Mouse (Mus musculus) liver, embryonic 11.5 days (tissue): ENCODE data around the gene Gm37240. TPM values are rescaled to one million over a fixed set of nuclear protein-coding genes. Genes with fewer than 3 reads are reported as not detected.

Experiments used
- ATAC-seq: fragments of 200-750 bp; cut with Nextera tagmentation; replicated peaks from 2 replicates; pipeline ENCODE4 v1.8.0; 2017; ENCODE audit warnings: moderate number of reproducible peaks, mild to moderate bottlenecking, moderate TSS enrichment, moderate library complexity; ENCODE audit not compliant: low FRiP score
- DNase-seq: peaks from one replicate; pipeline ENCODE4 v3.0.0-alpha.2; 2017; ENCODE audit warnings: low spot score
- H3K27ac ChIP-seq: fragments of 300-500 bp; sonication (generic); 2 replicates; pipeline ENCODE4 v1.5.1; 2014; ENCODE audit warnings: mild to moderate bottlenecking, low read depth, low read length, control low read depth
- H3K27me3 ChIP-seq: fragments of 300-500 bp; sonication (generic); replicated peaks from 2 replicates; pipeline ENCODE4 v1.6.1; 2014; ENCODE audit warnings: low read length, mixed read lengths; ENCODE audit not compliant: control insufficient read depth, insufficient read depth
- H3K36me3 ChIP-seq: fragments of 300-500 bp; sonication (generic); 2 replicates; pipeline ENCODE4 v1.6.1; 2014; ENCODE audit warnings: mild to moderate bottlenecking, low read length, moderate library complexity, mixed read lengths; ENCODE audit not compliant: control insufficient read depth, insufficient read depth
- H3K4me1 ChIP-seq: fragments of 300-500 bp; sonication (generic); replicated peaks from 2 replicates; pipeline ENCODE4 v1.6.1; 2014; ENCODE audit warnings: low read length, mixed read lengths; ENCODE audit not compliant: control insufficient read depth, insufficient read depth
- H3K4me2 ChIP-seq: fragments of 300-500 bp; sonication (generic); 2 replicates; pipeline ENCODE4 v1.6.1; 2014; ENCODE audit warnings: mild to moderate bottlenecking, control low read depth, moderate library complexity
- H3K4me3 ChIP-seq: fragments of 300-500 bp; sonication (generic); 2 replicates; pipeline ENCODE4 v1.5.1; 2014; ENCODE audit warnings: low read depth, low read length, control low read depth
- H3K9ac ChIP-seq: fragments of 300-500 bp; sonication (generic); 2 replicates; pipeline ENCODE4 v1.6.1; 2014; ENCODE audit warnings: low read depth, low read length, control low read depth
- H3K9me3 ChIP-seq: fragments of 300-500 bp; sonication (generic); 2 replicates; pipeline ENCODE4 v1.6.1; 2016; ENCODE audit warnings: low read length, inconsistent platforms, mixed read lengths; ENCODE audit not compliant: control insufficient read depth
- WGBS: fragments of 180-500 bp; shearing (Covaris S2); extraction: QIAGEN DNeasy Blood & Tissue Kit; methylation state at CpG from one replicate; pipeline ENCODE4 v1.1.7; 2014; 5-methylcytosine and 5-hydroxymethylcytosine counted together
- polyA plus RNA-seq: library from polyadenylated mRNA; unstranded; fragments of >200 nt; fragmentation: Nextera tagmentation; extraction: Ambion mirVana; gene quantifications from 2 replicates; pipeline ENCODE4 v1.2.1, GENCODE M21; 2014

The Gm37240 gene
- polyA plus RNA-seq, 1 experiment from 2014 or later, result 1.6 TPM

GRCm38 (mm10) chr3:85385371-85385770, 501.9 kb downstream of the Gm37240 start:
- no peaks in the 10 kb centered on the region for H3K4me1 ChIP-seq
- DNase-seq, result no peak
- no peak overlapping the region for H3K9ac ChIP-seq
- no peak overlapping the region for H3K4me3 ChIP-seq
- no peaks in the 10 kb centered on the region for H3K9me3 ChIP-seq
- H3K36me3 ChIP-seq, result no peaks in the 10 kb centered on the region
- no peak for ATAC-seq
- H3K27me3 ChIP-seq, result no peaks in the 10 kb centered on the region
- no peak overlapping the region for H3K4me2 ChIP-seq
- no peak overlapping the region for H3K27ac ChIP-seq

GRCm38 (mm10) chr3:85383330-85383729, 504.0 kb downstream of the Gm37240 start:
- Histone ChIP-seq H3K27ac (no peak overlapping the region), H3K4me3 (no peak overlapping the region), H3K4me2 (no peak overlapping the region), H3K4me1 (no peaks in the 10 kb centered on the region), H3K36me3 (no peaks in the 10 kb centered on the region), H3K9me3 (no peaks in the 10 kb centered on the region), H3K27me3 (no peaks in the 10 kb centered on the region), H3K9ac (no peak overlapping the region)
- 71% methylated on average over 3 of the region's 3 CpGs for WGBS
- DNase-seq (no peak), ATAC-seq (no peak)

- ATAC-seq (no peak), DNase-seq (no peak)
- H3K27me3 ChIP-seq, result no peaks in the 10 kb centered on the region
- no peak overlapping the region for H3K27ac ChIP-seq
- no peaks in the 10 kb centered on the region for H3K9me3 ChIP-seq
- H3K4me2 ChIP-seq, result no peak overlapping the region
- H3K9ac ChIP-seq, result no peak overlapping the region
- WGBS, result 69% methylated on average over 16 of the region's 16 CpGs
- no peak overlapping the region for H3K4me3 ChIP-seq
- H3K4me1 ChIP-seq, result no peaks in the 10 kb centered on the region
- H3K36me3 ChIP-seq, result no peaks in the 10 kb centered on the region
Measured at GRCm38 (mm10) chr3:85378703-85379395, 508.5 kb downstream of the Gm37240 start.

- H3K4me2 ChIP-seq, result no peak overlapping the region
- 56% methylated on average over 13 of the region's 13 CpGs for WGBS
- DNase-seq (no peak), ATAC-seq (no peak)
- no peak overlapping the region for H3K4me3 ChIP-seq
- H3K27ac ChIP-seq, result no peak overlapping the region
- H3K36me3 ChIP-seq, result no peaks in the 10 kb centered on the region
- no peaks in the 10 kb centered on the region for H3K27me3 ChIP-seq
- no peaks in the 10 kb centered on the region for H3K4me1 ChIP-seq
- no peak overlapping the region for H3K9ac ChIP-seq
- no peaks in the 10 kb centered on the region for H3K9me3 ChIP-seq
Measured at GRCm38 (mm10) chr3:85377946-85378702, 509.2 kb downstream of the Gm37240 start.

- ATAC-seq (no peak), DNase-seq (no peak)
- Histone ChIP-seq H3K4me3 (no peak overlapping the region), H3K4me1 (no peaks in the 10 kb centered on the region), H3K4me2 (no peak overlapping the region), H3K36me3 (no peaks in the 10 kb centered on the region), H3K9ac (no peak overlapping the region), H3K27ac (no peak overlapping the region), H3K9me3 (no peaks in the 10 kb centered on the region), H3K27me3 (no peaks in the 10 kb centered on the region)
- 78% methylated on average over 3 of the region's 3 CpGs for WGBS
Measured at GRCm38 (mm10) chr3:85377505-85377904, 509.8 kb downstream of the Gm37240 start.

- Histone ChIP-seq H3K9ac (no peak overlapping the region), H3K4me3 (no peak overlapping the region), H3K4me2 (no peak overlapping the region), H3K27ac (no peak overlapping the region), H3K4me1 (no peaks in the 10 kb centered on the region), H3K36me3 (no peaks in the 10 kb centered on the region), H3K9me3 (no peaks in the 10 kb centered on the region), H3K27me3 (no peaks in the 10 kb centered on the region)
- DNase-seq, result no peak
- no peak for ATAC-seq
- 77% methylated on average over 2 of the region's 2 CpGs for WGBS
Measured at GRCm38 (mm10) chr3:85376541-85376940, 510.8 kb downstream of the Gm37240 start.

GRCm38 (mm10) chr3:85373039-85373438, 514.3 kb downstream of the Gm37240 start:
- WGBS, result 29% methylated on average over 3 of the region's 3 CpGs
- H3K27ac ChIP-seq, result no peak overlapping the region
- ATAC-seq, result no peak

GRCm38 (mm10) chr3:85369847-85370246, 517.5 kb downstream of the Gm37240 start:
- Histone ChIP-seq H3K27ac (no peak overlapping the region), H3K4me3 (no peak overlapping the region), H3K36me3 (no peaks in the 10 kb centered on the region), H3K27me3 (no peaks in the 10 kb centered on the region), H3K9me3 (no peaks in the 10 kb centered on the region), H3K4me2 (no peak overlapping the region), H3K4me1 (no peaks in the 10 kb centered on the region), H3K9ac (no peak overlapping the region)
- no peak for DNase-seq
- WGBS, result 82% methylated on average over 9 of the region's 10 CpGs
- no peak for ATAC-seq

More at GRCm38 (mm10) chr3:85373039-85373438, 514.3 kb downstream of the Gm37240 start:
- no peaks in the 10 kb centered on the region for H3K9me3 ChIP-seq
- no peaks in the 10 kb centered on the region for H3K36me3 ChIP-seq
- no peaks in the 10 kb centered on the region for H3K27me3 ChIP-seq
- H3K4me2 ChIP-seq, result no peak overlapping the region
- no peak for DNase-seq
- H3K4me1 ChIP-seq, result no peaks in the 10 kb centered on the region
- H3K4me3 ChIP-seq, result no peak overlapping the region
- no peak overlapping the region for H3K9ac ChIP-seq

- ATAC-seq, result no peak
- H3K27me3 ChIP-seq, result no peaks in the 10 kb centered on the region
- H3K9ac ChIP-seq, result no peak overlapping the region
- H3K4me2 ChIP-seq, result no peak overlapping the region
- no peak overlapping the region for H3K27ac ChIP-seq
- no peaks in the 10 kb centered on the region for H3K36me3 ChIP-seq
- DNase-seq, result no peak
- H3K4me3 ChIP-seq, result no peak overlapping the region
- no peaks in the 10 kb centered on the region for H3K9me3 ChIP-seq
- H3K4me1 ChIP-seq, result no peaks in the 10 kb centered on the region
- 63% methylated on average over 5 of the region's 5 CpGs for WGBS
Measured at GRCm38 (mm10) chr3:85369157-85369556, 518.2 kb downstream of the Gm37240 start.
